Mouse (Mus musculus): ENCODE data around the gene Wnt7b.

Wnt7b gene

DNA sequence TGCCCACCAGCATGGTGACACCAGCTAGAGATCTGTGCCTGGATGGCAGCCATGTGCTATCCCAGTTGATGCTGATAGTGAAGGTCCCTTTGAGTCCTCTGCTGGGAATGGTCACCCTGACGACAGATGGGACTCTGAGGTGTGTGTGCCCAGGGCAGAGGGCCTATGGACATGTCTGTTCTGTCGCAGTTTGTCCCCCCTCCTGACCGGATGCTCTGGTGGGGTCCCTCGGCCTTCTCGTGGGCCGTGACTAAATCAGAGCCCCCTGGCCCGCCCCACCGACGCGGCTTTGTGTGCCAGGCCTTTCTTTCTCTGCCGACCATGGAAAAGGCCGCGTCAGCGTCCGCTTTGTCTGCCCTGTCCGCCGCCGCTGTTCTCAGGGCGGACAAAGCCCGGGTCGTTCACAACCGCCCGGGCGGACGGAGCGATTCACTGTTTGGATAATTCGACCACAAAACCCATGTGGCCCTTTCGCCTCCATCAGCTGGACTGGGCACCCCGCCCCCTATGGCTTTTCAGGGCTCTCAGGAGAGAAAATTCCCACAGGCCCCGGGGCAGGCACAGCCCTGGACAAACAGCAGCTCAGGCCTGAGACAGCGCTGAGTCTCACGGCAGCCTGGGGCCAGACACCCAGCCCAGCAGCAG is 74.8 kb downstream of the Wnt7b start:
- no peak for DNase-seq (ENCODE audit: low spot score in 2 of 2)

DNA sequence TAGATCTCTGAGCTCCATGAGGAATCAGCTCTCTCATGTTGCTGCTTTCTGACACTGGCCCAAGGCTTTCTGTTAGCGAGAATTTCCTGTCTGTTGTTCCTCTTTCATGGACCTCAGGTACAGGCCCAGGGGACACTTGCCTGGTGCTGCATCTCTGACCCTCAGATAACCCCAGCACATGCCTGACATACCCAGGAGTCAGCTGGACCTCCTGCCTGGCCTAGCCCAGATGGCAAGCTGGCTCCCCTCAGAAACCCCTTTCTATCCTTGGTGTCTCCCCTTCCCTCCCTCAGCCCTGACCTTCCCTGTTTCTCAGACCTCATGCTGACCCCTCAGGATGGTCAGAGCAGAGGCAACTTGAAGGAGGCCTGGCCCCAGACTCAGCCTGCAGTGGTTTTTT is 75.6 kb downstream of the Wnt7b start:
- DNase-seq (ENCODE audit: low spot score in 2 of 2), result no peak

DNA sequence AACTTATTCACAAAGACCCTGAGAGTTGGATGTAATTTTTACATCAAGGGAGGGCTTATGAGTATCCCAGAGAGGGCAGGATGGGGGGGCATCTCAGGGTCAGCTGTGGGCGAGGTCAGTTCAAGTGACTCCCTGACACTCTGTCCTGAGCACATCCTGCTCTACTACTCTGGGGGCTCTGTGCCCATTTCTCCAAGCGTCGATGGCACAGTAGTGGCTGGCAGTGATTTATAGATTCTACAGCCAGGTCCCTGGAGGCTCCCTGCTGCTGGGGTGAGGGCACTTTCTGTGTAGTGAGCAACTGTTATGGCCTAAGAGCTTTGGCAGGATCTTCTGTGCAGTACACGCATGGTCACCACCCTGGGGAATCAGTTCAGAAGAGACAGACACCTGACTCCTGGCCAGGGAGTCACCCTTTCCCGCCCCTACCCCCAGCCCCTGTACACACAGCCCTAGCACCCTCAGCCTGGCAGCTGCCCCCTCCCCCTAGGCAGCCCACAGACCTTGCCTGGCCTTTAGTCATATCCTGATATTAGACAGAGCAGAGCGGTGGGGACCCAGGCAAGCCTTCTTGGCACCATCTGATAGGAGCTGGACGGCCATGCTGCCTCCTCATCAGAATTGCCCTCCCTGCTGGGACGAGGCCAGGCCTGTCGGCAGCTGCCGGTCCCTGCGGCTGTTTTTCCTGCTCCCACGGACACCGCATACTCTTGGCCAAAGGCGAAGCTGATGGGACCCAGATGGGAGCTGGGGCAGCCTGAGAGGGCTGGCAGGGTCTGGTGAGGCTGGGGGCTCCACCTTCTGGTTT is 77.0 kb downstream of the Wnt7b start:
- no peak for DNase-seq (ENCODE audit: low spot score in 2 of 2)

DNA sequence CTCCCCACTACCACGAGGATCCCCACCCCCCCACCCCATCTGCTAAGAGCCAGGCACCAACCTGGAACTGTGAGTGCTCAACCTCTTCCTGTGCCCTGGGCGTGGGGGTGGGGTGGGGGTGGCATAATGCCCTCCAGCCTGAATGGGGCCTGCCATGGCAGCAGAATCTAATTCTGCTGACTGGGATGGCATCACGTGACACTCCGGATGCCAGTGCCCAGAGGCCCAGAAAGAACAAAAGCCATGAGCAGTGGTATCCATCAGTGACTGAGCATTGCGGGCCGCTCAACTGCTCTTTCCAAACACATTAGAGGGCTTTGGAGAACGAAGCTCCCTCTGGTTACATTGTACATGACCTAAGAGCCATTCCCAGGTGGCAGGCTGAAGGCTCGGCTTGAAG is 79.1 kb downstream of the Wnt7b start, which contains the start of gene 7530416G11Rik:
Gene 7530416G11Rik (minus strand): TSS at position 101 of the 400 bp plus-strand sequence.
- DNase-seq (ENCODE audit: low spot score in 2 of 2), result no peak

DNA sequence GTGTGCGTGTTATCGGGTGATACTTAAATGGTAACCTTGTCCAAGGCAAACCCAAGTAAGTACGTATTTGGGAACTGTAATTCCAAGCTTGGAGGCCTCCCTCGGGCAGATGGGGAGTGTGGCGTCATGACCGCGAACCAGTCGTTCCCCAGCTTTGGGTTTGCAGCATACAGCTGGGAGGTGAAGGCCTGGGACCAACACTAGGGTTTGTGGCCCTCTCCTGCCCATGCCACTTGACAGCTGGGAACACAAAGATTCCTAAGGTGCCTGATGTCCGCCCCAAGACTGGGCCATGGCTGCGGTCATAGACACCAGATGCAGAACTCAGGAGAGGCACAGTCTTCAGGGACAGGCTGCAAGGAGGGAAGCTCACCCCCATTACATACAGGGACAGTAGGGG is 82.0 kb downstream of the Wnt7b start:
- no peak for DNase-seq (ENCODE audit: low spot score in 2 of 2)

DNA sequence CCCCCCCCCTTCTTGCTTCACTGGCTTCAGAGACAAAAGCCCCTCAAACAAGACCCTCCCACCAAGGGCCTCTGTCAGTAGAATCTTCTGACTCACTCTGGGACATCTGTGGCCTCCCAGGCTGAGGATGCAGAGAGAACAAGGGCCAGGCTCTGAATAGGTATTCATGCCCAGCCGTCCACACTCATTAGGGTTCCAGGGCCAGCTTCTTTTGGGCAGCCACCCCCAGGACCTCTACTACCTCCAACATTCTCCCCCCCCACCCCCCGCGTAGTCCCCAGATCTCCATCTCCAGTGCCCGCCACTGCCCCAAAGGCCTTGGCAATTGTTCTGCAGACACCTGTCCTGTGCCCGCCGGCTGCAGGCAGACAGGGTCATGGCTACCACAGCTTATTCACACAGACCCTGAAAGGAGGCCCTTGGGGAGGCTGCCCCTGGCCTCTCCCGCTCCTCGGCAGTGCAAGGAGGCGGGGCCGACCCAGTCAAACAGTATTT is 84.2 kb downstream of the Wnt7b start:
- no peak for DNase-seq (ENCODE audit: low spot score in 2 of 2)

DNA sequence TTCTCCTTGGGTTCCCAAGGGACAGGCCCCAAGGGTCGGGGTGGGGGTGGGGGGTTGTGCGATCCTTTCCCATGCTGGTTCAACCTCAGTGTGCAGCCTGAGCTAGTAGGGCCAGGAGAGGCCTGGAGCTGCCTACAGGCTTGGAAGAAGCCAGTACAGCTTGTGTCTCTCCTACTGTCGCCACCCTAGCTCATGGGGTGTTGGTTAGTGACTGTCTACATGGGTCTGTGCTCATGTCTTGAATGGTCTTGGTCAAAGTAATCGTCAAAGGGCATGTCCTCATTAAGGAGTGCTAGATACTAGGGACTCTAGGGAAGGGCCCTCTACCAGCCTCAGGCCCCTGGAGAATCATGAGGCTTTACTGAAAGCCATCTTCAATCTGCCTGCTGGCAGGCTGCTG is 84.7 kb downstream of the Wnt7b start:
- no peak for DNase-seq (ENCODE audit: low spot score in 2 of 2)

DNA sequence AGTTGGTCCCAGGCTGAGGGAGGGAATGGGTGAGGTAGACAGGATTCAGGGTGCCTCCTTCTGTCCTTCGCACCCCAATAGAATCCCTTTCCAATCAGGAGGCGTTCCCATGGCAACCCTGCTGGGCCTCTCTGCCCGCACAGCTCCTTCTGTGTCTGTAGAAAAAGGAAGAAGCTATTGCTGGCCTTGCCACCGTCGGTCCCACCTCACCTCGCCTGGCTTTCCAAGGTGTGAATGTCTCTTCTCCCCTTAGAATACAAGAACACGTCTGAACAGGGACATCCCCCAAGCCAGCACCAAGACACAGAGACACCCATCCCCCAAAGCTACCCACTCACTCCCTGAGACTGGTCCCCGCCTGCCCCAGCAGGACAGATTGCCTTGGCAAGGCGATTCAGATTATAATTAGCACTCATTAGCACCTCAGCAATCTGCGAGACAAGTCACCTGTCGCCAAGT is 88.1 kb downstream of the Wnt7b start:
- DNase-seq (ENCODE audit: low spot score in 2 of 2), result no peak

DNA sequence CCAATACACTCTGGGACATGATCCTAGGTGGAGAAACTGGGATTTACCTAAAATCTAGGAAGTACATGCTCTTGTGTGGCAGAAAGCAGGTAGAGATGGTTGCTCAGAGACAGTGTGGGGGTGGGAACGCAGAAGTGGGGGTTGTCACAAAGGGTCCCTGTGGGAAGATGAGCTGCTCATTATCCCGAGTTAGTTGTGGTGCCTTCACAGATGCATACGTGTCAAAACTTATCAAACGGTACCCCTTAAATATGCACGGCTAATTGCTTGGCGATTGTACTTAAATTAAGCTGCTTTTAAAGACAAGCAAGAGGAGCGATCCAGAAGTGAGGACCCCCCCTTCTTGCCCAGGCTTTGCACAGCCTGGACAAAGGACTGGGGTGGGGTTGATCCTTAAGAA is 92.5 kb downstream of the Wnt7b start:
- DNase-seq (ENCODE audit: low spot score in 2 of 2), result no peak

DNA sequence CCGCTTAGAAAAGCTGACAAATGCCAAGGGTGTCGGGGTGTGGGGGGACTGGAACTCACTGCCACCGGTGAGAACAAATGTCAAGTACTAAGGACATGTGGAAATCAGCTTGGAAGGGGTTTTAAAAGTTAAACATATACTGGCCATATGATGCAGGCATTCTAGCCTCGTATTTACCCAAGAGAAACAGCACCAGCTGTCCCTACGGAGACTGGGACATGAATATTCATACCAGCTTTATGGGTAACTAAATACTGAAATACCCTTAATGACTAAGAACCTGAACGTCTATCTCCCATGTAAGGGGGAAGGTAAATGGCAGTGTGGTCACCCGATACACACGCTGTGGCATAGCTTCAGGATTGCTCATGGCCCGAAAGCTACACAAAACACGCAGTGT is 93.4 kb downstream of the Wnt7b start:
- no peak for DNase-seq (ENCODE audit: low spot score in 2 of 2)
